Mouse (Mus musculus): ENCODE measurements around the gene AI837181.

Gene AI837181

GRCm38 (mm10) chr19:5474281-5475068 is 49.5 kb downstream of the AI837181 start:
- DNase-seq, result no peak

DNA sequence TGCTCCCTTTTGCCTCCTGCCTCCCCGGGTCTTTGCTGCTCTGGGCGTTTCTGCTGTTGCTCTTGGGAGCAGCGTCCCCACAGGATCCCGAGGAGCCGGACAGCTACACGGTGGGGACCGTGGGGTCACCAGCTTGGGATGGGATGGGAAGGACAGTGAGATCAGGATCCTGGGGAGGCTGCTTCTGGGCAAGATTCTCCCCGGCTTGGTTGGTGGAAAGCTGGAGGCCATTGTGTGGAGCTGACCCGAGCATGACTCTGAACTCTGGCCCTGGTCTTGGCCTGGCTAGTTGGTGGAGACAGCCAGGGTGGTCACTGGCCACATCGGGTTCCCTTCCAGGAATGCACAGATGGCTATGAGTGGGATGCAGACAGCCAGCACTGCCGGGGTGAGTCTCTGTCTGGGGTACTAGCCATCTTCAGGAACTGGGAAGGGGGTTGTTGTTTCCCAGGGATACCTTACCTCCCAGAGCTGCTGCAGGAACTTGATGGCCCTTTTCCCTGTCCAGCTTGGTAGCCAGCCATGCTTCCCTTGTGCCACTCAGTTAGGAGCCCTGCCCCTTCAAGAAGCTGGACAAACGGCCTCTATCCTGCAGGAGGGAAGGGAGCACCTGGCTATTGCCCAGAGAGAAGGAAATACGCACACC is 50.2 kb downstream of the AI837181 start:
- DNase-seq, result no peak
